Mouse (Mus musculus): ENCODE data around the gene Fbxo10. TPM values are rescaled to one million over a fixed set of nuclear protein-coding genes. Genes with fewer than 3 reads are reported as not detected.
"Not testable (repeated sequence)": the region's sequence is repeated elsewhere in the genome, so short reads cannot be mapped to it uniquely, and the experiment has no call there.

Fbxo10 gene
- polyA plus RNA-seq, 1 experiment from 2014 or later: 16.0 TPM

DNA sequence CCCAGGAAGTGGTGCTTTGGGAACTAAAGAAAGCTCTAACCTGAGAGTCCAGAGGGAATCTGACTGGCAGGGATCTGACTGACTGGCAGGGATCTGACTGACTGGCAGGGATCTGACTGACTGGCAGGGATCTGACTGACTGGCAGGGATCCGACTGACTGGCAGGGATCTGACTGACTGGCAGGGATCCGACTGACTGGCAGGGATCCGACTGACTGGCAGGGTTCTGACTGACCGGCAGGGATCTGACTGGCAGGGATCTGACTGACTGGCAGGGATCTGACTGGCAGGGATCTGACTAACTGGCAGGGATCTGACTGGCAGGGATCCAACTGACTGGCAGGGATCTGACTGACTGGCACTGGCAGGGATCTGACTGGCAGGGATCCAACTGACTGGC lies 3.4 kb downstream of the Fbxo10 start:
- 86% methylated on average over 4 of the region's 4 CpGs for WGBS
- not testable (repeated sequence) for H3K4me3 ChIP-seq (replicated peaks)

GRCm38 (mm10) chr4:45073544-45073943 lies 10.9 kb downstream of the Fbxo10 start:
- Histone ChIP-seq H3K9ac (no peak overlapping the region), H3K4me2 (no peak overlapping the region), H3K4me1 (peaks cover 17% of the 10 kb centered on the region), H3K4me3 (replicated peaks) (no peak overlapping the region), H3K27ac (no peak overlapping the region), H3K27me3 (no peaks in the 10 kb centered on the region), H3K36me3 (no peaks in the 10 kb centered on the region), H3K9me3 (replicated peaks) (no peaks in the 10 kb centered on the region)
- ATAC-seq (replicated peaks; ENCODE audit: low FRiP score): no peak
- WGBS: 66% methylated on average over 6 of the region's 6 CpGs

More for the DNA sequence above, 3.4 kb downstream of the Fbxo10 start:
- not testable (repeated sequence) for H3K36me3 ChIP-seq; ATAC-seq (replicated peaks; ENCODE audit: low FRiP score); H3K27ac ChIP-seq; H3K9ac ChIP-seq; H3K9me3 ChIP-seq (replicated peaks); H3K4me2 ChIP-seq; H3K27me3 ChIP-seq
- H3K4me1 ChIP-seq: peaks cover 23% of the 10 kb centered on the region

DNA sequence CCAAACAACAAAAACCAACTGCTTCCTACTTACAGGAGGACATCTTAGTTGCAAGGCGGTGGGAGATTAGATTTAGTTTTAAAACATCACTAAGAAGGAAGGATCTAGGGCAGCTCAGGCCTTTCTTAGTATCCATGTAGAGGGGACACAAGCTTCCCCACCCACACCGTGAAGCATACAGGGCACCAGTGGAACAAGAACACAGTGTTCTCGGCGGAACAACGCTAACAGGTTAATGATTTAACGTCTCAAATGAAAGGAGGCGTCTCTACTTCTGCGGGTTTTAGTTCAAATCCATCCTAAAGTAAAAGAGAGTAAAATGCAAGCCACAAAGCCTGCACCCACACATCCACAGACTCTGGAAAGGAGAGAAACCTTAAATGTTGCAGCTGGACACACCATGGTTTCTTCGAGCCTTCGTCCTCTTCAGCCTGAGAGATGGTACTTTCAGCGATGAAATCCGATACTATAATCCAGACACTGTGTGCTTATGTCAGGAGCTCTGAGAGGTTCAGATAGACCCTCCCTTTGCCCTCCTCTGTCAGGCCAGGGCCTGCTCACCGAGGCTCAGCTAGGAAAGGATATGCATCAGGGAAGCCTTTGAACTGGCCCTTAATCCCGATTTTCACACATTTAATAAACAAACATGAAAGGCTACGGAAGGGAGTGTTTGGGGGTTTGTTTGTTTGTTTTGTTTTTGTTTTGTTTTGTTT lies 12.0 kb downstream of the Fbxo10 start:
- ATAC-seq (replicated peaks; ENCODE audit: low FRiP score): 0 out of 2 replicates have a peak, but pooled peaks have one; percentile 60
- H3K4me2 ChIP-seq: no peak overlapping the region
- WGBS: 56% methylated on average over 15 of the region's 15 CpGs
- H3K27me3 ChIP-seq: no peaks in the 10 kb centered on the region
- H3K27ac ChIP-seq: peak overlapping the region; percentile 54
- H3K9ac ChIP-seq: no peak overlapping the region
- peaks cover 17% of the 10 kb centered on the region for H3K4me1 ChIP-seq
- no peaks in the 10 kb centered on the region for H3K9me3 ChIP-seq (replicated peaks)
- no peak overlapping the region for H3K4me3 ChIP-seq (replicated peaks)
- H3K36me3 ChIP-seq: no peaks in the 10 kb centered on the region

DNA sequence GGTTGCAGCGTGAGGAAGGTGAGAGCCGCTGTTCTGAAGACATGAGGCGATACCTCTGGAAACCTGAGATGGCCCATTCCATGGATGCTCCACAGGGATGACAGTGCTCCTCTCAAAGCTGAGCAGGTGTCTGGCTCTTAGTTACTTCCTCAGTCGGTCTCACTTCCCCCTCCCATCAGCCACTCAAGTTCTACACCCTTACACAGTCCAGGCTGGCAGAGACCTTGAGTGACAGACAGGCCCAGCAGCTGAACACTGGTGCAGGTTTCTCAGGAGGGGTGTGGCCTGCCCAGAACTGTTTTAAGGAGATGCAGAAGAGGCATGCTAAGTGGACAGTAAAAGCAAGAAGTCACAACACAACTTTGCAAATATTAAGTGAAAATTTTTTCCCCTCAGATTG lies 16.7 kb downstream of the Fbxo10 start:
- H3K4me2 ChIP-seq: no peak overlapping the region
- H3K4me3 ChIP-seq (replicated peaks): no peak overlapping the region
- no peak overlapping the region for H3K9ac ChIP-seq
- no peaks in the 10 kb centered on the region for H3K9me3 ChIP-seq (replicated peaks)
- H3K4me1 ChIP-seq: peaks cover 14% of the 10 kb centered on the region
- ATAC-seq (replicated peaks; ENCODE audit: low FRiP score): no peak
- no peaks in the 10 kb centered on the region for H3K27me3 ChIP-seq
- H3K36me3 ChIP-seq: no peaks in the 10 kb centered on the region
- WGBS: 79% methylated on average over 4 of the region's 4 CpGs
- H3K27ac ChIP-seq: no peak overlapping the region

DNA sequence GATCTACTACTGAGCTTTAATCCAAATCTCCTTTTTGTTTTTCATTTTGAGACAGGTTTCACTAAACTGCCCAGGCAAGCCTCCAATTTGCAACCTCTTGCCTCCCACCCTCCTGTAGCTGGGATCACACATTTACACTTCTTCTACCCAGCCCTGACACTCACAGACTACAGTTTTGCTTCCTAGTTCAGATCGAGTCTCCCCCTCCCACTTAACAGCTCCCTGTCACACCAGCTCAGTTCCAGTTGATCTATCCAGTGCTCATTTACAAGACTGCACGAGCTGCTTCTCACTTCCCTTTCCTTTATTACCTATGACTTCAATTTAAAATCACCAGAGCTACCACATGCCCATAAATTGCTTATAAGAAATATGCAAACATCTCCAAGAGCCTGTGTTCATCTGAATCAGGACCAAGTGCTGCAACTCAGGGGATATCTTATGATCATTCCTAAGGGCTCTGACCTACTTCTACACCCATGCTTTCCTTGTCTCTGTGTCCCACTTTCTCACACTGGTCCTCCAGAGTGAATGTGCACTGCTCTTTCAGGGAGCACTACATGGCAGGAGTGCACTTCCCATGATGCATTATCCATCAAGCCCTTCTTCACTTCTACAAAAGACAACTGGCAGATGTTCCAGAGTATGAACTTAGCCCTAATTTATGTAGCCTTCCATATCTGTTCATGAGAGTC lies 18.2 kb downstream of the Fbxo10 start:
- Histone ChIP-seq H3K9me3 (replicated peaks) (no peaks in the 10 kb centered on the region), H3K27me3 (no peaks in the 10 kb centered on the region), H3K4me1 (no peaks in the 10 kb centered on the region), H3K4me3 (replicated peaks) (no peak overlapping the region), H3K36me3 (peaks cover 11% of the 10 kb centered on the region), H3K27ac (no peak overlapping the region), H3K4me2 (no peak overlapping the region), H3K9ac (no peak overlapping the region)
- ATAC-seq (replicated peaks; ENCODE audit: low FRiP score): no peak
- WGBS: 24% methylated on average over 2 of the region's 2 CpGs

GRCm38 (mm10) chr4:45064577-45064976 lies 19.8 kb downstream of the Fbxo10 start:
- Histone ChIP-seq H3K27me3 (no peaks in the 10 kb centered on the region), H3K9ac (no peak overlapping the region), H3K4me3 (replicated peaks) (no peak overlapping the region), H3K4me1 (no peaks in the 10 kb centered on the region), H3K36me3 (peaks cover 27% of the 10 kb centered on the region), H3K9me3 (replicated peaks) (no peaks in the 10 kb centered on the region), H3K27ac (no peak overlapping the region), H3K4me2 (no peak overlapping the region)
- 58% methylated on average over 2 of the region's 2 CpGs for WGBS
- no peak for ATAC-seq (replicated peaks; ENCODE audit: low FRiP score)

DNA sequence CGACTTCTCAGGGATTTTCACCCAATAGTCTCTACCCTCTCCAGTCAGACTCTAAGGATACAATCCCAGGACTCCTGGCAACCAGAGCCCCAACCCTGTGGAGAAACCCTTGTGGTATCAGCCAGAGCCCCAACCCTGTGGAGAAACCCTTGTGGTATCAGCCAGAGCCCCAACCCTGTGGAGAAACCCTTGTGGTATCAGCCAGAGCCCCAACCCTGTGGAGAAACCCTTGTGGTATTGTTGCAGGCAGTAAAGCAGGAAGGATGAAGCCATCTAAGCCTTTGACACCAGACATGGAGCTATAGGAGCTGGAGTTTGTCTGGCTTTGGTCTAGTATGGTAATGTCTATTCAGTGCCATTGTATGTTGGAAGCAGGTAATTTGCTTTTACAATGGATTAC lies 20.6 kb downstream of the Fbxo10 start:
- WGBS: 87% methylated on average over 1 of the region's 1 CpGs
- not testable (repeated sequence) for H3K4me2 ChIP-seq; H3K27me3 ChIP-seq; ATAC-seq (replicated peaks; ENCODE audit: low FRiP score); H3K27ac ChIP-seq; H3K9ac ChIP-seq; H3K4me3 ChIP-seq (replicated peaks); H3K9me3 ChIP-seq (replicated peaks); H3K4me1 ChIP-seq
- peaks cover 34% of the 10 kb centered on the region for H3K36me3 ChIP-seq

- no peak for ATAC-seq (replicated peaks; ENCODE audit: low FRiP score)
- Histone ChIP-seq H3K4me3 (replicated peaks) (no peak overlapping the region), H3K4me1 (no peaks in the 10 kb centered on the region), H3K4me2 (no peak overlapping the region), H3K9ac (no peak overlapping the region), H3K36me3 (peaks cover 45% of the 10 kb centered on the region), H3K27ac (no peak overlapping the region), H3K27me3 (no peaks in the 10 kb centered on the region), H3K9me3 (replicated peaks) (no peaks in the 10 kb centered on the region)
- WGBS: 84% methylated on average over 8 of the region's 8 CpGs
Measured at GRCm38 (mm10) chr4:45055451-45055850, 29.0 kb downstream of the Fbxo10 start.

- no peak overlapping the region for H3K27ac ChIP-seq
- H3K9me3 ChIP-seq (replicated peaks): no peaks in the 10 kb centered on the region
Measured at GRCm38 (mm10) chr4:45054862-45055261, 29.5 kb downstream of the Fbxo10 start.

GRCm38 (mm10) chr4:45047956-45048355 lies 36.4 kb downstream of the Fbxo10 start:
- no peak for ATAC-seq (replicated peaks; ENCODE audit: low FRiP score)
- Histone ChIP-seq H3K9ac (no peak overlapping the region), H3K4me3 (replicated peaks) (no peak overlapping the region), H3K36me3 (peaks cover 44% of the 10 kb centered on the region), H3K4me1 (no peaks in the 10 kb centered on the region), H3K27me3 (no peaks in the 10 kb centered on the region), H3K4me2 (no peak overlapping the region), H3K9me3 (replicated peaks) (no peaks in the 10 kb centered on the region), H3K27ac (no peak overlapping the region)
- 76% methylated on average over 9 of the region's 9 CpGs for WGBS

More at GRCm38 (mm10) chr4:45054862-45055261, 29.5 kb downstream of the Fbxo10 start:
- H3K9ac ChIP-seq: no peak overlapping the region
- H3K4me1 ChIP-seq: no peaks in the 10 kb centered on the region
- H3K4me2 ChIP-seq: no peak overlapping the region
- peaks cover 40% of the 10 kb centered on the region for H3K36me3 ChIP-seq
- no peak overlapping the region for H3K4me3 ChIP-seq (replicated peaks)
- ATAC-seq (replicated peaks; ENCODE audit: low FRiP score): no peak
- no peaks in the 10 kb centered on the region for H3K27me3 ChIP-seq
- 41% methylated on average over 3 of the region's 3 CpGs for WGBS

GRCm38 (mm10) chr4:45047286-45047887 lies 37.0 kb downstream of the Fbxo10 start:
- no peaks in the 10 kb centered on the region for H3K27me3 ChIP-seq
- no peak overlapping the region for H3K27ac ChIP-seq
- H3K36me3 ChIP-seq: peaks cover 49% of the 10 kb centered on the region
- H3K4me2 ChIP-seq: no peak overlapping the region
- H3K9ac ChIP-seq: no peak overlapping the region
- H3K9me3 ChIP-seq (replicated peaks): no peaks in the 10 kb centered on the region
- H3K4me1 ChIP-seq: no peaks in the 10 kb centered on the region
- WGBS: 87% methylated on average over 9 of the region's 9 CpGs
- H3K4me3 ChIP-seq (replicated peaks): no peak overlapping the region
- no peak for ATAC-seq (replicated peaks; ENCODE audit: low FRiP score)

DNA sequence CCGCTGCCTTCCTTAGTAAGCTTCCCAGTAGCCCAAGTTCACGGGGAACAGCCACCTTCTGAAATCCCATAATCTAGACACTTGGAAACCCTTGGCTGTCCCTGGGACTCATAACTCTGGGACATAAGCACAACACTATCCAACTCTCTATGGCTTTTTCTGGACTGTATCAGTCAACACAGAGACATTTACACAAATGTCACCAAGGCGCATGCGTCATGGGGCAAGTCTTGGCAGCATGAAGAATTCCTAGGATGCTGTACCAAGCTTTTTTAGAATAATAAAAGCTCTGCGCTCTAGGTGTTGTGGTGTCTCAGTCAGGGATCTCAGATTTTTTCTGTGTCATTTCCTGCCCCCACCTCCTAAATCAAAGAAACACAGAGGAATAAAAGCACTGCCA lies 37.7 kb downstream of the Fbxo10 start:
- H3K4me1 ChIP-seq: no peaks in the 10 kb centered on the region
- H3K27me3 ChIP-seq: no peaks in the 10 kb centered on the region
- H3K36me3 ChIP-seq: peaks cover 50% of the 10 kb centered on the region
- WGBS: 91% methylated on average over 5 of the region's 5 CpGs
- no peak overlapping the region for H3K27ac ChIP-seq
- no peak for ATAC-seq (replicated peaks; ENCODE audit: low FRiP score)
- H3K4me3 ChIP-seq (replicated peaks): no peak overlapping the region
- H3K4me2 ChIP-seq: no peak overlapping the region
- no peak overlapping the region for H3K9ac ChIP-seq
- H3K9me3 ChIP-seq (replicated peaks): no peaks in the 10 kb centered on the region

Measured in kidney, embryonic 15.5 days (tissue).